In the genomic region with DNA sequence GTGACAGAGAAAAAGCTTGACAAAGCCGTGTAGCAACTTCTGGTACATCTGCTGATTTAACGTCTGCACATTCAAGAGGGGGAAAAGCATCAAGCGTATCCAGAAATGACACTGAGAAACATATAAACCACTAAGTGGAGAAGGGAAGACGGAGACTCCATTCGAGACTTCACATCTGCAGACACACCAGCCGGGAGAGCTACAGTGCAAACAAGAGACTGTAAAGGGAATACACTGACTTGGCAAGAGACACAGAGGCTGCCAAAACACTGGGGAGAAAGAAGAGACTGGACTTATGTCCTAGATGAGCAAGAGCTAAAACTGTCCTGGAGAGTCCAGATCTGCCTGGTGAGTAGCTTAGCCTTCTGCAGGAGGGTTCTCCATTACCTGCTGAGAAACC, we compare ENCODE assay signal across 21 mouse cellular contexts. TPM values are rescaled to one million over a fixed set of nuclear protein-coding genes. Genes with fewer than 3 reads are reported as not detected.
A peak's percentile ranks its signal among the peaks of the same experiment; 100 is the strongest.
DNase-seq lines count a peak whose midpoint lies in the region; ATAC-seq and TF ChIP-seq lines count a peak whose summit lies in the region.
"Had no signal": no experiment of that assay in that cellular context is flagged by ENCODE, and none has a peak within 500 bp of the region (broad histone marks: within the 10 kb centered on the region; RNA-seq: fewer than 3 reads in every experiment).

No protein-coding gene starts in this region.

- no peaks in the 10 kb centered on the region for H3K4me1 ChIP-seq in midbrain, embryonic 11.5 days (ENCODE audit: control insufficient read depth, insufficient read depth, low read length)
- H3K4me1 ChIP-seq in midbrain, embryonic 13.5 days (replicated peaks): peaks cover 10% of the 10 kb centered on the region

- H3K4me3 ChIP-seq in layer of hippocampus, adult 2 months: no peak overlapping the region
- H3K4me3 ChIP-seq in midbrain, embryonic 11.5 days (ENCODE audit: low read depth, low read length): no peak overlapping the region
- H3K4me3 ChIP-seq in midbrain, embryonic 13.5 days (replicated peaks): no peak overlapping the region
- H3K4me3 ChIP-seq: embryonic facial prominence, embryonic 13.5 days; embryonic facial prominence, embryonic 15.5 days; erythroblast, embryonic 14.5 days; forebrain, embryonic 12.5 days had no signal

- WGBS in midbrain, embryonic 11.5 days: 88% methylated on average over 6 of the region's 6 CpGs
- WGBS in midbrain, embryonic 13.5 days: 90% methylated on average over 6 of the region's 6 CpGs

- no peaks in the 10 kb centered on the region for H3K36me3 ChIP-seq in midbrain, embryonic 11.5 days (ENCODE audit: control insufficient read depth, insufficient read depth, low read length)
- H3K36me3 ChIP-seq in midbrain, embryonic 13.5 days: no peaks in the 10 kb centered on the region
- H3K36me3 ChIP-seq: embryonic facial prominence, embryonic 13.5 days; embryonic facial prominence, embryonic 15.5 days; forebrain, embryonic 10.5 days; forebrain, embryonic 12.5 days had no signal

- no peak overlapping the region for H3K4me2 ChIP-seq in midbrain, embryonic 11.5 days
- H3K4me2 ChIP-seq in midbrain, embryonic 13.5 days (replicated peaks): no peak overlapping the region
- H3K4me2 ChIP-seq: embryonic facial prominence, embryonic 13.5 days; embryonic facial prominence, embryonic 15.5 days had no signal

- ATAC-seq in midbrain, embryonic 11.5 days (ENCODE audit: low FRiP score): no peak
- ATAC-seq in midbrain, embryonic 13.5 days: no peak

- no peak overlapping the region for H3K9ac ChIP-seq in midbrain, embryonic 11.5 days (ENCODE audit: low read length)
- no peak overlapping the region for H3K9ac ChIP-seq in midbrain, embryonic 13.5 days (replicated peaks)
- H3K9ac ChIP-seq: embryonic facial prominence, embryonic 13.5 days; embryonic facial prominence, embryonic 15.5 days; forebrain, embryonic 12.5 days had no signal

- peak overlapping the region; percentile 56 for H3K27ac ChIP-seq in layer of hippocampus, adult 2 months
- no peak overlapping the region for H3K27ac ChIP-seq in midbrain, embryonic 11.5 days (ENCODE audit: low read depth, low read length)
- H3K27ac ChIP-seq in midbrain, embryonic 13.5 days: no peak overlapping the region
- H3K27ac ChIP-seq: embryonic facial prominence, embryonic 13.5 days; embryonic facial prominence, embryonic 15.5 days; forebrain, embryonic 10.5 days; forebrain, embryonic 12.5 days had no signal

- DNase-seq in layer of hippocampus, adult 2 months (ENCODE audit: low spot score in 2 of 2): no peak
- no peak for DNase-seq in layer of hippocampus, postnatal 14 days (ENCODE audit: low spot score in 2 of 2)
- DNase-seq in midbrain, embryonic 11.5 days (ENCODE audit: low spot score, missing footprints): peak; percentile 73
- DNase-seq in thymus, postnatal 14 days: peak; percentile 1
- no peak for DNase-seq in thymus, postnatal 0 days (ENCODE audit: low spot score)
- no peak for DNase-seq in cerebellum, adult 9-11 months
- DNase-seq: adrenal gland, adult 8-10 months; adrenal gland, postnatal 14 days; adrenal gland, postnatal 36 days; cerebellum, adult 11-12 months; cerebellum, adult 2 months; cerebellum, adult 9-10 months; cerebellum, postnatal 14 days; cerebellum, postnatal 36 days; embryo, embryonic 11 days had no signal

- no peaks in the 10 kb centered on the region for H3K9me3 ChIP-seq in midbrain, embryonic 11.5 days (ENCODE audit: control insufficient read depth, low read length)
- H3K9me3 ChIP-seq in midbrain, embryonic 13.5 days: no peaks in the 10 kb centered on the region
- H3K9me3 ChIP-seq: embryonic facial prominence, embryonic 13.5 days; embryonic facial prominence, embryonic 15.5 days; forebrain, embryonic 10.5 days; forebrain, embryonic 12.5 days had no signal

- TF ChIP-seq CTCF in layer of hippocampus, adult 2 months (conservative IDR thresholded peaks at IDR 0.05): no peak

- H3K27me3 ChIP-seq in midbrain, embryonic 11.5 days (ENCODE audit: control insufficient read depth, insufficient read depth, low read length): no peaks in the 10 kb centered on the region
- H3K27me3 ChIP-seq in midbrain, embryonic 13.5 days: no peaks in the 10 kb centered on the region
- H3K27me3 ChIP-seq: embryonic facial prominence, embryonic 13.5 days; embryonic facial prominence, embryonic 15.5 days; forebrain, embryonic 12.5 days had no signal

RNA-seq across cellular contexts. Expression of gene Lrrc8b, which starts 16.6 kb away (rescaled TPM):
- 10 to 100 TPM; 61.6 TPM for total RNA-seq in layer of hippocampus, adult 2 months (2021)
- total RNA-seq in layer of hippocampus, postnatal 14 days (2021): 10 to 100 TPM; 80.1 to 81.4 TPM
- polyA plus RNA-seq in midbrain, embryonic 11.5 days (2014; fragmentation: Nextera tagmentation; extraction: Ambion mirVana): 13.3 and 13.8 TPM in 2 replicates
- polyA plus RNA-seq in midbrain, embryonic 13.5 days (2015; fragmentation: Nextera tagmentation; extraction: Ambion mirVana): 11.3 and 11.4 TPM in 2 replicates
- polyA plus RNA-seq in thymus, postnatal 0 days (2015; fragmentation: Nextera tagmentation; extraction: Ambion mirVana): 8.9 and 9.5 TPM in 2 replicates

Comparison
In these comparisons a context has a peak if more than half of its experiments do, and no peak if none do; other contexts are left out.
1. DNase-seq: peak in midbrain, embryonic 11.5 days (single experiment) and thymus, postnatal 14 days (single experiment); none in layer of hippocampus, adult 2 months (0 of 2), layer of hippocampus, postnatal 14 days (0 of 2), thymus, postnatal 0 days (single experiment) and cerebellum, adult 9-11 months (single experiment).